Comparison of ENCODE assay signal across 8 mouse cellular contexts in the genomic region with DNA sequence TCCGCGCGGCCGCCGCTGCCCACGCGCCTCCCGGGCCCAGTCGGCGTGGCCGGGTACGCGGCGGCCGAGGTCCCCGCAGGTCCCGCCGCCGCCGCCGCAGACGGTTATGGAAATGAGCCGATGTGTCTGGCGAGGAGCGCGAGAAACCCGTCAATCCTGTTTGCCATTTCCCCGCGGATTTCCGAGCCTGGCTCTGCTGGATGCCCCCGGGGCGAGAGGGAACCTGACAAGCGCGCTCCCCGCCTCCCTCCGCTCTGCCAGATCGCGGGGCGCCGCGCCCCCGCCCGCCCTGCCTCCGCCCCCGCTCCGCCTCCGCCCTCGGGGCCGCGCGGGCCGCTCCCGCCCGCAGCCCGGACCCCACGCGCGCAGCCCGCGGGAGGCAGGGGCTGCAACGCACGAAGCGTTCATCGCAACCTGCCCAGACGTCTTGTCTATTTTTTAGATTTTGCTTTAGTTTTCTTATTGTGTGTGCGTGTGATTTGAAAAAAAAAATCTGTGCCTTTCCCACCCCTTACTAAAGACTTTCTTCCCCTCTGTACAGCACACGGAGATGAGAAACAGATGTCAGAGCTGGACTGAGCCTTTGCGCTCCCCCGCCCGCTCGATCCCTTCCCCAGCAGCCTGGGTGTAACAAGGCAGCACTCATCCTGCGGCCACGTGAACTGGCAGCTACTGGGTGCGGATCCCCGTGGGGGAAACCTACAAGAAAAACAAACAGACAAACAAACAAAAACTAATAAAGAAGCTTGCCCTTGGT. TPM values are rescaled to one million over a fixed set of nuclear protein-coding genes. Genes with fewer than 3 reads are reported as not detected.
DNase-seq lines count a peak whose midpoint lies in the region; ATAC-seq and TF ChIP-seq lines count a peak whose summit lies in the region.

A gene (minus strand): TSS at position 283 of the 757 bp plus-strand sequence.

- no peaks in the 10 kb centered on the region for H3K4me1 ChIP-seq in erythroblast, embryonic 14.5 days (ENCODE audit: control insufficient read depth)
- peaks cover 2% of the 10 kb centered on the region; the same call in 1 of the 2 replicates for H3K4me1 ChIP-seq in cortical plate, adult 2 months (ENCODE audit: control insufficient read depth, insufficient read depth, low read length)
- peaks cover 29% of the 10 kb centered on the region for H3K4me1 ChIP-seq in intestine, embryonic 16.5 days (ENCODE audit: control insufficient read depth, insufficient read depth, low read length)
- H3K4me1 ChIP-seq in limb, embryonic 14.5 days (ENCODE audit: control insufficient read depth, insufficient read depth, low read length), result peaks cover 53% of the 10 kb centered on the region

- H3ac ChIP-seq in myocyte (ENCODE audit: control insufficient read depth, insufficient read length), result peak within 1 kb of the TSS; percentile 79

- H3K79me2 ChIP-seq in myocyte (ENCODE audit: control insufficient read depth, insufficient read depth), result peaks cover 41% of the 10 kb centered on the region

- H3K9me3 ChIP-seq in erythroblast, embryonic 14.5 days (ENCODE audit: control insufficient read depth, low read length), result no peaks in the 10 kb centered on the region
- no peaks in the 10 kb centered on the region for H3K9me3 ChIP-seq in intestine, embryonic 16.5 days (ENCODE audit: control insufficient read depth, low read length)
- H3K9me3 ChIP-seq in limb, embryonic 14.5 days (ENCODE audit: control insufficient read depth, low read length), result no peaks in the 10 kb centered on the region

- H3K4me3 ChIP-seq in erythroblast, embryonic 14.5 days (replicated peaks), result peak within 1 kb of the TSS; percentile 26
- peak within 1 kb of the TSS; percentile 79 for H3K4me3 ChIP-seq in cortical plate, adult 2 months (ENCODE audit: insufficient read depth, low read length)
- peak within 1 kb of the TSS; percentile 79 for H3K4me3 ChIP-seq in intestine, embryonic 16.5 days (ENCODE audit: low read length)
- H3K4me3 ChIP-seq in limb, embryonic 14.5 days (replicated peaks; ENCODE audit: low read length), result peak within 1 kb of the TSS; percentile 93
- peak within 1 kb of the TSS; percentile 49 for H3K4me3 ChIP-seq in myocyte

- WGBS in intestine, embryonic 16.5 days, result 1% methylated on average over 74 of the region's 75 CpGs
- 5% methylated on average over 46 of the region's 75 CpGs for WGBS in limb, embryonic 14.5 days

- ATAC-seq in erythroblast, adult 5-6 weeks (replicated peaks; ENCODE audit: low FRiP score, poor library complexity, severe bottlenecking), result no peak
- peak; percentile 73 for ATAC-seq in intestine, embryonic 16.5 days
- peak; percentile 83 for ATAC-seq in limb, embryonic 14.5 days (ENCODE audit: low FRiP score, low read depth)

- no peak for TF ChIP-seq CTCF in cortical plate, adult 2 months (IDR thresholded peaks at IDR 0.05; ENCODE audit: extremely low read depth, insufficient read depth, low read length)

- no peaks in the 10 kb centered on the region for H3K36me3 ChIP-seq in erythroblast, embryonic 14.5 days (ENCODE audit: control insufficient read depth)
- no peaks in the 10 kb centered on the region for H3K36me3 ChIP-seq in intestine, embryonic 16.5 days (ENCODE audit: control insufficient read depth, insufficient read depth, low read length)
- peaks cover 19% of the 10 kb centered on the region for H3K36me3 ChIP-seq in limb, embryonic 14.5 days (ENCODE audit: control insufficient read depth, insufficient read depth, low read length)
- H3K36me3 ChIP-seq in myocyte (ENCODE audit: control insufficient read depth, insufficient read depth), result no peaks in the 10 kb centered on the region

- TF ChIP-seq POLR2A in cortical plate, adult 2 months (IDR thresholded peaks at IDR 0.05; ENCODE audit: extremely low read depth, insufficient read depth, low read length), result no peak
- TF ChIP-seq POLR2A in limb, embryonic 14.5 days (IDR thresholded peaks at IDR 0.05; ENCODE audit: borderline replicate concordance, extremely low read depth, insufficient read depth, insufficient read length), result peak; percentile 70; the same call in 1 of the 2 replicates
- peak; percentile 61 for TF ChIP-seq POLR2A in myocyte (IDR thresholded peaks at IDR 0.05; ENCODE audit: insufficient read length, low read depth)

- H3K4me2 ChIP-seq in intestine, embryonic 16.5 days (ENCODE audit: low read depth, low read length), result peak within 1 kb of the TSS; percentile 95
- peak within 1 kb of the TSS; percentile 87 for H3K4me2 ChIP-seq in limb, embryonic 14.5 days (replicated peaks; ENCODE audit: low read depth, low read length, severe bottlenecking)
- H3K4me2 ChIP-seq in myocyte (ENCODE audit: low read depth), result peak within 1 kb of the TSS; percentile 83

- peak; percentile 60 to 73 for DNase-seq in gastrocnemius, postnatal 4 days (ENCODE audit: low spot score in 2 of 2)
- DNase-seq in limb, embryonic 14.5 days (ENCODE audit: low spot score), result peak; percentile 90
- DNase-seq in thymus, postnatal 36 days, result peak; percentile 25 to 43

- peaks cover 77% of the 10 kb centered on the region for H3K27me3 ChIP-seq in erythroblast, embryonic 14.5 days (ENCODE audit: control insufficient read depth)
- H3K27me3 ChIP-seq in intestine, embryonic 16.5 days (replicated peaks; ENCODE audit: control insufficient read depth, insufficient read depth, low read length), result no peaks in the 10 kb centered on the region
- H3K27me3 ChIP-seq in limb, embryonic 14.5 days (ENCODE audit: control insufficient read depth, insufficient read depth, low read length), result no peaks in the 10 kb centered on the region
- no peaks in the 10 kb centered on the region for H3K27me3 ChIP-seq in myocyte (ENCODE audit: control insufficient read depth, insufficient read depth, insufficient read length)

- H3K27ac ChIP-seq in cortical plate, adult 2 months (ENCODE audit: insufficient read depth, low read length), result peak within 1 kb of the TSS; percentile 92
- peak within 1 kb of the TSS; percentile 85 for H3K27ac ChIP-seq in intestine, embryonic 16.5 days (ENCODE audit: low read length)
- peak within 1 kb of the TSS; percentile 99 for H3K27ac ChIP-seq in limb, embryonic 14.5 days (replicated peaks; ENCODE audit: low read depth, low read length)

- peak within 1 kb of the TSS; percentile 86 for H3K9ac ChIP-seq in intestine, embryonic 16.5 days (ENCODE audit: low read depth, low read length)
- H3K9ac ChIP-seq in limb, embryonic 14.5 days (ENCODE audit: low read depth, low read length, severe bottlenecking), result peak within 1 kb of the TSS; percentile 98

TF ChIP-seq in myocyte, 11 proteins besides CTCF, POLR2A, EP300 and RAD21:
- no peak for TF ChIP-seq TCF12 (IDR thresholded peaks at IDR 0.05; ENCODE audit: insufficient read depth, poor library complexity, severe bottlenecking)
- no peak for TF ChIP-seq MYOD1 (IDR thresholded peaks at IDR 0.05; ENCODE audit: control insufficient read depth in 1 of 3, insufficient read length in 2 of 3, low read depth in 2 of 3)
- peak in 1 of 3 experiments; percentile 17 for TF ChIP-seq MYOG (IDR thresholded peaks at IDR 0.05; ENCODE audit: control insufficient read depth in 1 of 3, insufficient read depth in 1 of 3, insufficient read length in 2 of 3, low read depth in 2 of 3)
- no peak for TF ChIP-seq SRF (IDR thresholded peaks at IDR 0.05; ENCODE audit: control insufficient read depth, insufficient read length, low read depth)
- TF ChIP-seq REST (IDR thresholded peaks at IDR 0.05; ENCODE audit: insufficient read depth, insufficient read length), result no peak
- no peak for TF ChIP-seq CEBPB (IDR thresholded peaks at IDR 0.05; ENCODE audit: insufficient read depth, poor library complexity, severe bottlenecking)
- TF ChIP-seq E2F4 (IDR thresholded peaks at IDR 0.05; ENCODE audit: insufficient read depth), result no peak
- no peak for TF ChIP-seq MAX (IDR thresholded peaks at IDR 0.05; ENCODE audit: low read depth)
- no peak for TF ChIP-seq TCF3 (IDR thresholded peaks at IDR 0.05; ENCODE audit: insufficient read length, low read depth)
- TF ChIP-seq USF1 (IDR thresholded peaks at IDR 0.05; ENCODE audit: low read depth), result peak; percentile 45
- peak; percentile 45 for TF ChIP-seq POLR2AphosphoS2 (IDR thresholded peaks at IDR 0.05; ENCODE audit: insufficient read length, low read depth)

RNA-seq across cellular contexts. Expression of the gene that starts here (rescaled TPM):
- polyA plus RNA-seq in erythroblast, embryonic 14.5 days (2012), result 0.19 TPM in 1 of 2 replicates, not detected in the other
- not detected in 2 replicates for total RNA-seq in erythroblast, adult 5-6 weeks (2015; ENCODE audit: low replicate concordance)
- not detected in 2 replicates for total RNA-seq in erythroblast, adult 5-6 weeks (2017; ENCODE audit: low replicate concordance)
- polyA plus RNA-seq in cortical plate, adult 2 months (2012; rRNA removed), result 11.7 and 12.5 TPM in 2 replicates
- 10 to 100 TPM; 29.2 to 30.8 TPM for total RNA-seq in gastrocnemius, postnatal 4 days (2021)
- 2.4 and 3.0 TPM in 2 replicates for polyA plus RNA-seq in intestine, embryonic 16.5 days (2015; fragmentation: Nextera tagmentation; extraction: Ambion mirVana)
- polyA plus RNA-seq in limb, embryonic 14.5 days (2012; rRNA removed), result 110 and 143 TPM in 2 replicates
- polyA plus RNA-seq in limb, embryonic 14.5 days (2014; fragmentation: Nextera tagmentation; extraction: Ambion mirVana), result 84.7 and 96.9 TPM in 2 replicates
- polyA plus RNA-seq in myocyte (2012; fragmentation: generic; extraction: Trizol), result 21.3 TPM

Comparison
In these comparisons a context has a peak if more than half of its experiments do, and no peak if none do; other contexts are left out.
1. RNA of the gene that starts here (total RNA-seq): 29.2 to 30.8 TPM in gastrocnemius, postnatal 4 days; not detected in erythroblast, adult 5-6 weeks; every median in the first group is over 10 times any median in the second.
2. H3K4me3 ChIP-seq: peak in every context shown above with its lines; median percentile 93 in limb, embryonic 14.5 days; 79 in cortical plate, adult 2 months; 79 in intestine, embryonic 16.5 days; 49 in myocyte; 26 in erythroblast, embryonic 14.5 days.
3. DNase-seq: peak in every context shown above with its lines; median percentile 90 in limb, embryonic 14.5 days; 66 in gastrocnemius, postnatal 4 days; 34 in thymus, postnatal 36 days.
4. Peak in every context shown above with its lines, with median percentiles within 50 percentile points of each other: H3K27ac ChIP-seq and H3K4me2 ChIP-seq.